Mouse (Mus musculus) stomach, postnatal 0 days (tissue): ENCODE data around the gene Kat2b.
"Not testable (repeated sequence)": the region's sequence is repeated elsewhere in the genome, so short reads cannot be mapped to it uniquely, and the experiment has no call there.

Source experiments
- CTCF ChIP-seq: IDR thresholded peaks from 2 replicates; pipeline ENCODE4 v1.5.1; 2016; ENCODE audit warnings: antibody characterized with exemption, low read depth, mild to moderate bottlenecking, moderate library complexity
- EP300 ChIP-seq: optimal IDR thresholded peaks from 2 replicates; pipeline ENCODE3; 2016; ENCODE audit warnings: antibody characterized with exemption

GRCm38 (mm10) chr17:53718916-53719315, 152.3 kb downstream of the Kat2b start:
- not testable (repeated sequence) for TF ChIP-seq CTCF, EP300
